Mouse (Mus musculus) monocyte, adult 5-6 weeks (primary cell): ENCODE measurements around the gene Atp5b. TPM values are rescaled to one million over a fixed set of nuclear protein-coding genes. Genes with fewer than 3 reads are reported as not detected.

Experiments
- total RNA-seq: library from RNA; stranded (forward); fragments of 200-1000, 200-491, 200-594 nt; gene quantifications from 3 replicates; pipeline ENCODE4 v1.2.3, GENCODE M21; 2017

Gene Atp5b
- total RNA-seq, 1 experiment from 2014 or later = 601 TPM

Other genes starting within 250 kb of the Atp5b start
- gene Rdh19, start 233.3 kb upstream of the Atp5b start, total RNA-seq = not detected in 3 replicates
- gene Rdh16f2, start 216.8 kb upstream of the Atp5b start, total RNA-seq = not detected in 3 replicates
- gene Rdh7, start 194.5 kb upstream of the Atp5b start, total RNA-seq = not detected in 3 replicates
- not detected in 3 replicates for gene Sdr9c7, start 184.8 kb upstream of the Atp5b start, total RNA-seq
- not detected in 3 replicates for gene Hsd17b6, start 75.7 kb upstream of the Atp5b start, total RNA-seq
- 8.2 to 17.1 TPM (median 11.8 TPM) in 3 replicates for gene Prim1, start 68.1 kb upstream of the Atp5b start, total RNA-seq
- gene Naca, start 47.7 kb upstream of the Atp5b start, total RNA-seq = 950 to 1,122 TPM (median 1,063 TPM) in 3 replicates
- gene Ptges3, start 24.3 kb upstream of the Atp5b start, total RNA-seq = 122 to 160 TPM (median 144 TPM) in 3 replicates
- gene Baz2a, start 8.3 kb downstream of the Atp5b start, total RNA-seq = 36.8 to 80.0 TPM (median 45.1 TPM) in 3 replicates
- gene Rbms2, start 97.0 kb downstream of the Atp5b start, total RNA-seq = 2.2 to 23.9 TPM (median 6.5 TPM) in 3 replicates
- not detected in 3 replicates for gene Gls2, start 111.2 kb downstream of the Atp5b start, total RNA-seq
- 5.1 to 9.0 TPM (median 7.3 TPM) in 3 replicates for gene Spryd4, start 128.5 kb downstream of the Atp5b start, total RNA-seq
- gene Mip, start 142.6 kb downstream of the Atp5b start, total RNA-seq = not detected in 3 replicates
- 6.0 to 13.5 TPM (median 9.7 TPM) in 3 replicates for gene Timeless, start 148.8 kb downstream of the Atp5b start, total RNA-seq
- not detected in 3 replicates for gene Apon, start 170.8 kb downstream of the Atp5b start, total RNA-seq
- 0.39 TPM in 1 of 3 replicates, not detected in the others for gene Apof, start 185.4 kb downstream of the Atp5b start, total RNA-seq
- 17.5 to 30.8 TPM (median 30.3 TPM) in 3 replicates for gene Stat2, start 187.3 kb downstream of the Atp5b start, total RNA-seq
- not detected in 3 replicates for gene Il23a, start 215.5 kb downstream of the Atp5b start, total RNA-seq
- gene Pan2, start 220.1 kb downstream of the Atp5b start, total RNA-seq = 12.1 to 21.8 TPM (median 14.6 TPM) in 3 replicates
- 31.0 to 45.3 TPM (median 42.6 TPM) in 3 replicates for gene Cnpy2, start 239.2 kb downstream of the Atp5b start, total RNA-seq